Mouse (Mus musculus): Measurements from ENCODE around the gene Rheb. TPM values are rescaled to one million over a fixed set of nuclear protein-coding genes. Genes with fewer than 3 reads are reported as not detected.

The Rheb gene
- polyA plus RNA-seq (2015; fragmentation: Nextera tagmentation; extraction: Ambion mirVana): 263 and 296 TPM in 2 replicates

GRCm38 (mm10) chr5:24842274-24843102, at the start of gene Rheb:
TSS of gene Rheb (minus strand) at chr5:24842624.

GRCm38 (mm10) chr5:24757816-24758215, 84.6 kb downstream of the Rheb start, which contains the start of gene Crygn:
TSS of gene Crygn (minus strand) at chr5:24758008.

Other genes starting within 250 kb of the Rheb start
- gene Smarcd3, start 218.2 kb downstream of the Rheb start, polyA plus RNA-seq (2015; fragmentation: Nextera tagmentation; extraction: Ambion mirVana): 160 and 164 TPM in 2 replicates
- gene Nub1, start 157.1 kb downstream of the Rheb start, polyA plus RNA-seq (2015; fragmentation: Nextera tagmentation; extraction: Ambion mirVana): 38.0 and 39.7 TPM in 2 replicates
- gene Wdr86, start 111.9 kb downstream of the Rheb start, polyA plus RNA-seq (2015; fragmentation: Nextera tagmentation; extraction: Ambion mirVana): 3.3 and 5.0 TPM in 2 replicates
- 3.0 and 4.5 TPM in 2 replicates for gene Crygn, start 84.6 kb downstream of the Rheb start, polyA plus RNA-seq (2015; fragmentation: Nextera tagmentation; extraction: Ambion mirVana)